20 mouse cellular contexts compared by ENCODE assay signal in genomic region chr7:68472800-68473199, GRCm38 (mm10).
DNase-seq lines count a peak whose midpoint lies in the region; ATAC-seq lines count a peak whose summit lies in the region.
"Had no signal": no experiment of that assay in that cellular context is flagged by ENCODE, and none has a peak within 500 bp of the region (broad histone marks: within the 10 kb centered on the region; RNA-seq: fewer than 3 reads in every experiment).

No protein-coding gene starts in this region.

- no peak overlapping the region for H3K4me3 ChIP-seq in neural tube, embryonic 11.5 days (ENCODE audit: low read depth, low read length)
- no peak overlapping the region for H3K4me3 ChIP-seq in kidney, embryonic 15.5 days (replicated peaks)
- no peak overlapping the region for H3K4me3 ChIP-seq in limb, embryonic 11.5 days (ENCODE audit: low read depth, low read length)
- H3K4me3 ChIP-seq: erythroblast, embryonic 14.5 days; gastrocnemius, adult 2 months; liver, embryonic 15.5 days; stomach, embryonic 15.5 days had no signal

- no peaks in the 10 kb centered on the region for H3K27me3 ChIP-seq in neural tube, embryonic 11.5 days (ENCODE audit: control insufficient read depth, insufficient read depth, low read length)
- peaks cover 4% of the 10 kb centered on the region; the same call in 1 of the 2 replicates for H3K27me3 ChIP-seq in kidney, embryonic 15.5 days
- no peaks in the 10 kb centered on the region for H3K27me3 ChIP-seq in limb, embryonic 11.5 days (ENCODE audit: control insufficient read depth, insufficient read depth, low read length)
- H3K27me3 ChIP-seq: liver, embryonic 15.5 days; stomach, embryonic 15.5 days had no signal

- 21% methylated on average over 5 of the region's 5 CpGs for WGBS in neural tube, embryonic 11.5 days
- 12% methylated on average over 5 of the region's 5 CpGs for WGBS in kidney, embryonic 15.5 days
- 6% methylated on average over 5 of the region's 5 CpGs for WGBS in limb, embryonic 11.5 days

- no peaks in the 10 kb centered on the region for H3K9me3 ChIP-seq in neural tube, embryonic 11.5 days (ENCODE audit: control insufficient read depth, low read length)
- H3K9me3 ChIP-seq in kidney, embryonic 15.5 days (replicated peaks), result no peaks in the 10 kb centered on the region
- no peaks in the 10 kb centered on the region for H3K9me3 ChIP-seq in limb, embryonic 11.5 days (ENCODE audit: control insufficient read depth, low read length)
- H3K9me3 ChIP-seq: liver, embryonic 15.5 days; stomach, embryonic 15.5 days had no signal

- no peaks in the 10 kb centered on the region for H3K36me3 ChIP-seq in neural tube, embryonic 11.5 days (ENCODE audit: control insufficient read depth, insufficient read depth, low read length)
- H3K36me3 ChIP-seq in kidney, embryonic 15.5 days, result no peaks in the 10 kb centered on the region
- H3K36me3 ChIP-seq in limb, embryonic 11.5 days (ENCODE audit: control insufficient read depth, insufficient read depth, low read length), result no peaks in the 10 kb centered on the region
- H3K36me3 ChIP-seq: liver, embryonic 15.5 days; stomach, embryonic 15.5 days had no signal

- DNase-seq in neural tube, embryonic 11.5 days (ENCODE audit: low spot score), result peak; percentile 12
- DNase-seq in neural tube, embryonic 10.5 days (ENCODE audit: extremely low spot score, low spot score), result no peak
- DNase-seq in limb, embryonic 11.5 days (ENCODE audit: low spot score), result peak; percentile 43
- DNase-seq in gastrocnemius, postnatal 4 days (ENCODE audit: low spot score in 2 of 2), result no peak
- DNase-seq in urinary bladder, postnatal 36 days (ENCODE audit: low spot score in 2 of 2), result no peak
- DNase-seq in left cerebral cortex, adult 8-10 months (ENCODE audit: low spot score in 2 of 2), result no peak
- DNase-seq: cerebellum, adult 9-10 months; forebrain, postnatal 0 days; gastrocnemius, adult 2 months; heart, adult 18-20 months; heart, postnatal 4 days; layer of hippocampus, postnatal 36 days; left cerebral cortex, postnatal 4 days; lung, postnatal 10 days; midbrain, embryonic 14.5 days; spleen, adult 18-20 months had no signal

- no peak overlapping the region for H3K27ac ChIP-seq in neural tube, embryonic 11.5 days (ENCODE audit: low read depth, low read length)
- peak overlapping the region; percentile 66 for H3K27ac ChIP-seq in kidney, embryonic 15.5 days
- H3K27ac ChIP-seq in limb, embryonic 11.5 days (replicated peaks; ENCODE audit: low read depth, low read length), result peak overlapping the region; percentile 23
- H3K27ac ChIP-seq: gastrocnemius, adult 2 months; liver, embryonic 15.5 days; stomach, embryonic 15.5 days had no signal

- H3K4me2 ChIP-seq in neural tube, embryonic 11.5 days (ENCODE audit: low read depth), result no peak overlapping the region
- no peak overlapping the region for H3K4me2 ChIP-seq in kidney, embryonic 15.5 days
- H3K4me2 ChIP-seq in limb, embryonic 11.5 days (ENCODE audit: low read depth, severe bottlenecking), result no peak overlapping the region
- H3K4me2 ChIP-seq: liver, embryonic 15.5 days; stomach, embryonic 15.5 days had no signal

- H3K4me1 ChIP-seq in neural tube, embryonic 11.5 days (ENCODE audit: control insufficient read depth, insufficient read depth, low read length), result no peaks in the 10 kb centered on the region
- H3K4me1 ChIP-seq in kidney, embryonic 15.5 days, result peaks cover 16% of the 10 kb centered on the region; the same call in 1 of the 2 replicates
- H3K4me1 ChIP-seq in limb, embryonic 11.5 days (ENCODE audit: control insufficient read depth, insufficient read depth, low read length), result peaks cover 16% of the 10 kb centered on the region
- H3K4me1 ChIP-seq: liver, embryonic 15.5 days; stomach, embryonic 15.5 days had no signal

- no peak overlapping the region for H3K9ac ChIP-seq in neural tube, embryonic 11.5 days (ENCODE audit: low read length)
- H3K9ac ChIP-seq in kidney, embryonic 15.5 days, result no peak overlapping the region
- H3K9ac ChIP-seq in limb, embryonic 11.5 days (ENCODE audit: low read length), result no peak overlapping the region
- H3K9ac ChIP-seq: forebrain, postnatal 0 days; liver, embryonic 15.5 days; stomach, embryonic 15.5 days had no signal

- ATAC-seq in neural tube, embryonic 11.5 days (ENCODE audit: insufficient read depth, low FRiP score, low TSS enrichment), result no peak
- ATAC-seq in kidney, embryonic 15.5 days (replicated peaks; ENCODE audit: low FRiP score), result peak; percentile 79
- peak; percentile 76 for ATAC-seq in limb, embryonic 11.5 days (ENCODE audit: insufficient number of reproducible peaks, low FRiP score, low TSS enrichment, low read depth)
- ATAC-seq: forebrain, postnatal 0 days had no signal

Comparison
In these comparisons a context has a peak if more than half of its experiments do, and no peak if none do; other contexts are left out.
1. DNase-seq: peak in neural tube, embryonic 11.5 days (single experiment) and limb, embryonic 11.5 days (single experiment); none in neural tube, embryonic 10.5 days (single experiment), gastrocnemius, postnatal 4 days (0 of 2), urinary bladder, postnatal 36 days (0 of 2) and left cerebral cortex, adult 8-10 months (0 of 2).